Mouse (Mus musculus) ES-E14 (cell line): ENCODE measurements around the gene Pla2g15. TPM values are rescaled to one million over a fixed set of nuclear protein-coding genes. Genes with fewer than 3 reads are reported as not detected.
A peak's percentile ranks its signal among the peaks of the same experiment; 100 is the strongest.

Experiments
- DNase-seq: peaks from one replicate; pipeline ENCODE4 v3.0.0-alpha.2; 2013; ENCODE audit warnings: low read depth, low spot score
- H3K27ac ChIP-seq: 2 replicates; pipeline ENCODE4 v1.5.1; 2012; ENCODE audit warnings: low read depth, mild to moderate bottlenecking, low read length, moderate library complexity, mixed read lengths; ENCODE audit not compliant: poor library complexity, insufficient read depth, severe bottlenecking
- H3K36me3 ChIP-seq: 2 replicates; pipeline ENCODE4 v1.6.1; 2012; ENCODE audit warnings: mild to moderate bottlenecking, low read length, moderate library complexity, mixed read lengths; ENCODE audit not compliant: control insufficient read depth, poor library complexity, insufficient read depth, severe bottlenecking
- H3K4me1 ChIP-seq, 2 experiments: fragments of 150-350 bp in 1 of 2; sonication (generic) in 1 of 2; 2 replicates each; pipeline ENCODE4 v1.6.1; 2012; ENCODE audit warnings: low read length in 2 of 2, mild to moderate bottlenecking in 1 of 2, mixed read lengths in 1 of 2; ENCODE audit not compliant: control insufficient read depth in 2 of 2, insufficient read depth in 2 of 2, poor library complexity in 1 of 2
- H3K4me3 ChIP-seq, 2 experiments: fragments of 150-350 bp in 1 of 2; sonication (generic) in 1 of 2; 2 replicates each; pipeline ENCODE4 v1.5.1; 2012; ENCODE audit warnings: low read length in 2 of 2, low read depth in 1 of 2, mild to moderate bottlenecking in 1 of 2, mixed read lengths in 1 of 2; ENCODE audit not compliant: insufficient read depth in 1 of 2, poor library complexity in 1 of 2, severe bottlenecking in 1 of 2
- H3K9ac ChIP-seq: 2 replicates; pipeline ENCODE4 v1.6.1; 2012; ENCODE audit warnings: low read depth, mild to moderate bottlenecking, low read length, mixed read lengths; ENCODE audit not compliant: poor library complexity, insufficient read depth, severe bottlenecking
- H3K9me3 ChIP-seq: fragments of 150-350 bp; sonication (generic); 2 replicates; pipeline ENCODE4 v1.6.1; 2012; ENCODE audit warnings: low read depth, mild to moderate bottlenecking, low read length; ENCODE audit not compliant: control insufficient read depth, insufficient read depth
- CHD2 ChIP-seq: IDR thresholded peaks from 2 replicates; pipeline ENCODE4 v1.6.1; 2014; ENCODE audit warnings: mild to moderate bottlenecking, low read depth, low read length, inconsistent platforms
- HCFC1 ChIP-seq: IDR thresholded peaks from 2 replicates; pipeline ENCODE4 v1.6.1; 2012; ENCODE audit warnings: low read length, inconsistent platforms, borderline replicate concordance; ENCODE audit not compliant: insufficient read depth
- MAFK ChIP-seq: IDR thresholded peaks from 2 replicates; pipeline ENCODE4 v1.6.1; 2014; ENCODE audit warnings: mild to moderate bottlenecking, low read depth, low read length, inconsistent platforms; ENCODE audit not compliant: insufficient read depth
- ZC3H11A ChIP-seq: IDR thresholded peaks from 2 replicates; pipeline ENCODE4 v1.6.1; 2012; ENCODE audit warnings: low read depth, mild to moderate bottlenecking, inconsistent platforms, low read length, borderline replicate concordance
- ZNF384 ChIP-seq: IDR thresholded peaks from 2 replicates; pipeline ENCODE4 v1.6.1; 2012; ENCODE audit warnings: low read depth, low read length, inconsistent platforms
- in situ Hi-C, 2 experiments: fragments of 600-800 bp; cut with MboI; formaldehyde crosslinking; loops; one replicate each; pipeline ENCODE4 v1.15.1; 2025; ENCODE audit warnings: low sequenced_read_pairs in 2 of 2, inconsistent platforms in 1 of 2; ENCODE audit not compliant: unreplicated experiment in 2 of 2
- total RNA-seq: library from RNA; depleted of rRNA; stranded (reverse); fragments of 300-350 nt; gene quantifications from 2 replicates; pipeline ENCODE4 v1.2.3, GENCODE M21; 2012

Pla2g15 gene
- total RNA-seq, 1 experiment, result 26.0 TPM

DNA sequence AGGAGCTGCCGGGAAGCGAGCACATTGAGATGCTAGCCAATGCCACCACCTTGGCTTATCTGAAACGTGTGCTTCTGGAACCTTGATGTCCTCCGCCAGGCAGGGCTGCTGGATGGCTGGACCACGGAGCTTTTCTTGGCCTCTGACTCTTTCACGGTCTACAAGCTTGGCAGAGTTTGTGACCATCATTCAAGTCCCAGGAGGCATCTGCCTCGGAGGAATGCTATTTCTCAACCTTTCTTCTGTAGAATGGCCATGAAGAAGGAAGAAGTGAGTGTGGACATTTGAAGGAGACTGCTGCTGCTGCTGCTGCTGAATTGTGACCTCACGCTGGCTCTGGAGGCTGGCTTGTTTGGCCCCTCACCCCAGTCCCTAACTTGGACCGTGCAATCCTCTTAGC, 13.1 kb downstream of the Pla2g15 start:
- TF ChIP-seq ZNF384, result no peak
- no peak for TF ChIP-seq MAFK
- no peak for TF ChIP-seq HCFC1
- TF ChIP-seq ZC3H11A, result no peak
- TF ChIP-seq CHD2, result no peak
- no peaks in the 10 kb centered on the region for H3K9me3 ChIP-seq
- no peak for DNase-seq
- H3K27ac ChIP-seq, result no peak overlapping the region
- no peak overlapping the region for H3K9ac ChIP-seq
- in situ Hi-C loops, result no loop called here
- peaks cover 0 to 18% of the 10 kb centered on the region in 2 experiments; a peak in 3 of 4 replicates for H3K4me1 ChIP-seq
- H3K4me3 ChIP-seq, result no peak overlapping the region
- H3K36me3 ChIP-seq, result peaks cover 27% of the 10 kb centered on the region

GRCm38 (mm10) chr8:106165460-106165859, 15.3 kb downstream of the Pla2g15 start:
- in situ Hi-C loops, result no loop called here
- Histone ChIP-seq H3K4me3 (no peak overlapping the region), H3K4me1 (peaks cover 0 to 10% of the 10 kb centered on the region in 2 experiments; a peak in 2 of 4 replicates), H3K36me3 (peaks cover 27% of the 10 kb centered on the region), H3K9ac (no peak overlapping the region), H3K27ac (no peak overlapping the region), H3K9me3 (no peaks in the 10 kb centered on the region)
- peak; percentile 59 for DNase-seq
- TF ChIP-seq ZC3H11A, result peak; percentile 20; the same call in 1 of the 2 replicates
- TF ChIP-seq HCFC1, result no peak

DNA sequence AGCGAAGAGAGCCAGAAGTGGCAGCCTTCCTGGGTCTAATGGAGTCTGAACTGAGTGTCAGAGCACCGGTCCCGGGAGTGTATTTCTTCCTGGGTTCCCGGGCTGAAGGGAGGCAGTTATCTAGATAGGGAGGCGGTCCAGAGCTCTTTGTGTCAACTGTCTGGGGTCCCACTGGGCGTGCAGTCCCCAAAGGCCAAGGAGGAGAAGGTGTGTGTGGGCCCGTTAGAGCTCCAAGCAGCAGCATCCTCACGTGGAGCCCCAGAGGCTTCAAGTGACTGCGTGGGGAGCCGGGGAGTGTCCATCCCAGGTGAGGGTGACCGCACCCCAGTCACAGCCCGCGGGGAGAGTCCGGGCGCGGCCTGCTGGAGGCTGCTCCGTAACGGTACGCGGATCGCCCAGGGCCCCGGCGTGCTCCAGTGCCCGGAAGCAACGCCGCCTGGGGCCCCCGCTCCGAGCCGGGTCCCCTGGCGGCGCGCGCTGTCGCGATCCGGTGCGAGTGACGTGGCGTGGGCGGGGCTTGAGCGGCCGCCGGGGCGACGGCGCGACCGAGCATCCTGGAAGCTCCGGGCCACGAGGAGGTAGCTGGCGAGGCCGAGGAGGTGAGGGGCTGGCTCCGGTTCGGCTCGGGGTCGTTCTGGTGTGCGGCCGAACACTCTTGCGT, 18.3 kb downstream of the Pla2g15 start, which contains the start of gene Slc7a6:
Gene Slc7a6 (plus strand): TSS at position 502 of the 661 bp plus-strand sequence.
- Histone ChIP-seq H3K4me3 (peak within 1 kb of the TSS; percentile 85 to 89), H3K9ac (peak within 1 kb of the TSS; percentile 88), H3K4me1 (peaks cover 0 to 3% of the 10 kb centered on the region in 2 experiments; a peak in 1 of 4 replicates), H3K27ac (0 out of 2 replicates have a peak within 1 kb of the TSS, but pooled peaks have one; percentile 26), H3K9me3 (no peaks in the 10 kb centered on the region), H3K36me3 (peaks cover 9% of the 10 kb centered on the region)
- TF ChIP-seq HCFC1, result no peak
- TF ChIP-seq ZNF384, result no peak
- TF ChIP-seq ZC3H11A, result no peak
- no peak for TF ChIP-seq CHD2
- no peak for TF ChIP-seq MAFK
- in situ Hi-C loops, result no loop called here
- peak; percentile 40 for DNase-seq

DNA sequence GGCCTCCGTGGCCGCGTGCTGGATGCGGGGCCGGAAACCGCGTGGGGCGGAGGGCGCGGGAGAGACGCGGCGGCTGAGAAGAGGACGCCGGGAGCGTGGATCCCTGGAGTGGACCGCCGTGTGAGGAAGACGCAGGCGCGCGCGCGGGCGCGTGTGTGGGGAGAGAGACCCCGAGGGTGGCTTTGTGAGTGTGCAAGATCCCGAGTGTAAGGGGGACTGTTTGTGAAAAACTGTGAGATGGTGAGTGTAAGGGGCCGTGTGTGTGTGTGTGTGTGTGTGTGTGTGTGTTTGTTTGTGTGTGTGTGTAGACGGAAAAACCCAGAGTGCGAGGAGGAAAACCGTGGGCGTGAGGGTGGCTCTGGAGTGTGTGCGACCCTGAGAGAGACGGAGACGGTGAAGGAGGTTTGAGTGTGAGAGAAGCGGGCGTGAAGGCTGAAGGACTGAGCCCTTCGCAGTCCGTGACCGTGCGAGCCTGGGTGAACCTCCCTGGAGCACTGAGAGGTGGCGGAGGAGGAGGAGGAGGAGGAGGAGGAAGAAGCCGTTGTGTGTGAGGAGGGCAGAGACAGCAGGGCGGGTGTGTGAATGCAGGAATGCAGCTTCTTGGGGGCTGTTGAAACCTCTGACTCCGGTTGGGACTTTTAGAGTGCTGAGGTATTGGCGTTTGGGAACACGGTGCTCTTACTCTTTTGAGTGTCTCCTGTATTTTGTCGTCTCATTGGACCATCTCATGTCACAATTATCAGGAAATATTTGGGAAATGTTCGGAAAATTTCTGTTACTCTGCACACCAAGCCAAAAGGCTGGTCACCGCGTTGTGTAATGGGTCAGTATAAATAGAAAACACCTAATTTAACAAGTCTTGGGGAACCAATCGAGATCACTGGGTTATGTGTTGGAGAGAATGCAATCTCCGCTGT, 19.1 kb downstream of the Pla2g15 start:
- H3K9ac ChIP-seq, result peak overlapping the region; percentile 88
- TF ChIP-seq MAFK, result no peak
- TF ChIP-seq HCFC1, result no peak
- no peak for TF ChIP-seq ZNF384
- TF ChIP-seq ZC3H11A, result no peak
- TF ChIP-seq CHD2, result no peak
- H3K36me3 ChIP-seq, result peaks cover 2% of the 10 kb centered on the region; the same call in 1 of the 2 replicates
- 0 out of 2 replicates have a peak overlapping the region, but pooled peaks have one; percentile 26 for H3K27ac ChIP-seq
- peaks cover 0 to 3% of the 10 kb centered on the region in 2 experiments; a peak in 1 of 4 replicates for H3K4me1 ChIP-seq
- in situ Hi-C loops, result no loop called here
- peak; percentile 15 for DNase-seq
- peak overlapping the region; percentile 85 to 89 for H3K4me3 ChIP-seq
- H3K9me3 ChIP-seq, result no peaks in the 10 kb centered on the region
